Mouse (Mus musculus): ENCODE measurements at regions not wholly inside any gene's neighbourhood (a gene's known extent, or its start where the extent isn't known, plus 50 kb on each side); places are given as distances from the start of the nearest gene placed in this dataset.
A peak's percentile ranks its signal among the peaks of the same experiment; 100 is the strongest.

DNA sequence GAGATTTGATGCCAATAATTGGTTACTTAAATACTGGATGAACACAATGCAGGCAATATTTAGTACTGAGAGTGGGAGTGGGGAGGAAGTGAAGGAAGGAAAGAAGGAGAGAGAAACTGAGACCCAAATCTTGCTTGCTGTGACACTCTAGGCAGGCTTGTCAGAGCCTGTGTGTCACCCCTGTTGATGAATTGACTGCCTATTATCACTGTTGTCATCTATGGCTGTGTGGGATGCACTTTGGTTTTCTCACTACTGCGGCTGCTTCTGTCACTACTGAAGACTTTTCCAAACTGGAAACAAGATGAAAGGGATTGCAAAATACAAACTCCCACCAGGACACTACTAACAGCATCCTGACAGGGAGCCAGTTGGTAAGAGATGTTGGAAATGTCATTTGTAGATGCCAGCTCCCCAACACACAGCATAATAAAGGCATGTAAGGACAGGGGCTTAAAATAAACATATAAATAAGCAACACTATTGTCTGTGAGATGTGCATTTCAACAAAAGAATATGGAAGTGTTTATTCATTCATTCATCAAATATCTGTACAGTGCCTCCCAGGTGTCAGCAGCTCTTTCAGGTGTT is 207.0 kb upstream of the Ufl1 start:
- H3K9ac ChIP-seq (replicated peaks; ENCODE audit: low read depth, low read length): no peak overlapping the region
- H3K9me3 ChIP-seq (ENCODE audit: control insufficient read depth, low read length): no peaks in the 10 kb centered on the region
- H3K4me2 ChIP-seq (ENCODE audit: low read length): no peak overlapping the region
- no peaks in the 10 kb centered on the region for H3K36me3 ChIP-seq (ENCODE audit: control insufficient read depth, insufficient read depth)
- no peaks in the 10 kb centered on the region for H3K27me3 ChIP-seq (replicated peaks; ENCODE audit: control insufficient read depth, insufficient read depth, low read length)
- no peak overlapping the region for H3K27ac ChIP-seq (ENCODE audit: low read length)
- no peak for ATAC-seq
- H3K4me1 ChIP-seq (replicated peaks; ENCODE audit: control insufficient read depth, insufficient read depth, low read length): peaks cover under 1% of the 10 kb centered on the region; the same call in 1 of the 2 replicates
- 79% methylated on average over 1 of the region's 1 CpGs for WGBS
- no peak overlapping the region for H3K4me3 ChIP-seq (replicated peaks; ENCODE audit: low read length)

DNA sequence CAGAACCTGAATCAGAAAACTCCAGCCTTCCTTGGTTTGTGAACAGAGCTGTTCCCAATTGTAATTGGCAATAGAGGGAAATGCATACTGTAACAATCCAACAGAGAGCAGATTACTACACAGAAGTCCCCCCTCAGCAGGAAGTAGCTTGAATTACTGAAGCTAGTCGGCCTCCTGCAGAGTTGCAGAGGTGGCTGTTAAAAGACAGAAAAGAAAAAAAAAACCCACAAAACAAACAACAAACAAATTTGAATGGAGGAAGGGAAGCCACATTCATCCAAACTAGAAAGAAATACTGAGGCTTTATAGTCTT is 202.0 kb upstream of the Ufl1 start:
- H3K27ac ChIP-seq (ENCODE audit: low read length): 0 out of 2 replicates have a peak overlapping the region, but pooled peaks have one; percentile 44
- no peak overlapping the region for H3K4me2 ChIP-seq (ENCODE audit: low read length)
- WGBS: 4% methylated on average over 1 of the region's 1 CpGs
- no peaks in the 10 kb centered on the region for H3K36me3 ChIP-seq (ENCODE audit: control insufficient read depth, insufficient read depth)
- peak; percentile 40 for ATAC-seq
- H3K9me3 ChIP-seq (ENCODE audit: control insufficient read depth, low read length): no peaks in the 10 kb centered on the region
- no peak overlapping the region for H3K9ac ChIP-seq (replicated peaks; ENCODE audit: low read depth, low read length)
- no peak overlapping the region for H3K4me3 ChIP-seq (replicated peaks; ENCODE audit: low read length)
- no peaks in the 10 kb centered on the region for H3K27me3 ChIP-seq (replicated peaks; ENCODE audit: control insufficient read depth, insufficient read depth, low read length)
- H3K4me1 ChIP-seq (replicated peaks; ENCODE audit: control insufficient read depth, insufficient read depth, low read length): peaks cover 6% of the 10 kb centered on the region

DNA sequence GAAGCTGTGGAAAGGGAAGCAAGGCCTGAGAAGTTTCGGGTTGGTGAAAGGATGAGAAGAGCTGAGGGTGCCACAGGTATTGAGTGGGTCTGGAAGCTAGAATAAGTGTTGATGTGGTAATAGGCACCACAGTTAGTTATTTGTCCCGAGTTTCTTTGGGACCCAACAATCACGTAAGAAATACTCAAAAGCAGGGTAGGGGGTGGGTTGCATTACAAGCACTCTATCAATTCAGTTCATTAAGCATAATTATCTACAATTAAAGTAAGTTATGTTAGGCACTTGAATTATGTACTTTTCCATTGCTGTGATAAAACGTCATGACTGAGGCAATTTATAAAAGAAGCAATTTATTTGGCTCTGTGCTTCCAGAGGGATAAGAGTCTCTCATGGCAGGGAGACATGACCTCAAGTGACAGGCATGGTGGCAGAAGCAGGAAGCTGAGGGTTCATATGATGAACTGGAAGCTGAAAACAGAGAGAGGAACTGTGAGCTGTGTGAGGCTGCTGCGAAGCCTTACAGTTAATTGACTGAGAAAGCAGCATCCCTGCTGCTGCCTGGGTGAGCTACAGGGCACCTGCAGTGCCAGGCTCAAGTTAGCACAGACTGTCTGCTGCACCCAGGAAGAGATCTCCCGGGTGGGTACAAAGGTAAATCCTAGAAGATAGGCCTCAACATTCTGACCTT is 201.5 kb upstream of the Ufl1 start:
- H3K9me3 ChIP-seq (ENCODE audit: control insufficient read depth, low read length): no peaks in the 10 kb centered on the region
- H3K4me3 ChIP-seq (replicated peaks; ENCODE audit: low read length): no peak overlapping the region
- peak; percentile 77 for ATAC-seq
- peaks cover 6% of the 10 kb centered on the region for H3K4me1 ChIP-seq (replicated peaks; ENCODE audit: control insufficient read depth, insufficient read depth, low read length)
- no peak overlapping the region for H3K4me2 ChIP-seq (ENCODE audit: low read length)
- peak overlapping the region; percentile 44; the same call in 1 of the 2 replicates for H3K27ac ChIP-seq (ENCODE audit: low read length)
- no peak overlapping the region for H3K9ac ChIP-seq (replicated peaks; ENCODE audit: low read depth, low read length)
- H3K27me3 ChIP-seq (replicated peaks; ENCODE audit: control insufficient read depth, insufficient read depth, low read length): no peaks in the 10 kb centered on the region
- WGBS: 22% methylated on average over 6 of the region's 6 CpGs
- H3K36me3 ChIP-seq (ENCODE audit: control insufficient read depth, insufficient read depth): no peaks in the 10 kb centered on the region

DNA sequence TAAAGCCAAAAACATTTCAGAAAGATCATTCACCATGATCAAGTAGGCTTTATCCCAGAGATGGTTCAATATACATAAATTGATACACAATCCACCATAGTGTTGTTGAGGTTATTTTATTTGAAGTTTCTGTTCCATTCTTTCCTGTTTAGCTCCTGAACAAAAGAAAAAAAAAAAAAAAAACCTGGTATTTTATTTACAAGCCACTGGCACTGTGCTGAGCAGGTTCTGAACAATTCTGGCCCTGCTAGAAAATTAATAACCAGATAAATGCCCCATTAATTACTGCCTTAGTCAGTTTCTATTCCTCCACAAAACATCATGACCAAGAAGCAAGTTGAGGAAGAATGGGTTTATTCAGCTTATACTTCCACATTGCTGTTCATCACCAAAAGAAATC is 191.4 kb upstream of the Ufl1 start:
- ATAC-seq: no peak
- Histone ChIP-seq H3K36me3 (ENCODE audit: control insufficient read depth, insufficient read depth) (no peaks in the 10 kb centered on the region), H3K27ac (ENCODE audit: low read length) (no peak overlapping the region), H3K9me3 (ENCODE audit: control insufficient read depth, low read length) (no peaks in the 10 kb centered on the region), H3K4me2 (ENCODE audit: low read length) (no peak overlapping the region), H3K4me1 (replicated peaks; ENCODE audit: control insufficient read depth, insufficient read depth, low read length) (no peaks in the 10 kb centered on the region), H3K9ac (replicated peaks; ENCODE audit: low read depth, low read length) (no peak overlapping the region), H3K4me3 (replicated peaks; ENCODE audit: low read length) (no peak overlapping the region), H3K27me3 (replicated peaks; ENCODE audit: control insufficient read depth, insufficient read depth, low read length) (no peaks in the 10 kb centered on the region)

DNA sequence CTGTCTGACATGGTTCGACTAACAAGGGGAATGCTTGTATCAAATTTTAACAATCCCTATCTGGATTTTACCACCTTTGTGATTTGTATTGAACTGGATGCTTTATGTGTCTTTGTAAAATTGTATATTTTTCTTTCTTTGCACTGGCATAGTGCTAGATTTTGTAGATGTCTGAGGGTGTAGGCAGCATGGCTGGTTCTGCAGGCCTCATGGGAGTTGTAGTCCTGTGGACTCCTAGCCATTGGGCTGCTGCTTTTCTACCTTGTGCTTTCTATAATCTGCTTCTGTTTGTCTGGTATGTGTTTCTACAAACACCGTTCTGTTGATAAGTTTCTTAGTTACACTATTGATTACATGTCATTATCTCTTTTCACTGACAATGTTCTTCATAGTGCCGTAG is 184.9 kb upstream of the Ufl1 start:
- no peak for ATAC-seq
- 84% methylated on average over 3 of the region's 3 CpGs for WGBS
- no peaks in the 10 kb centered on the region for H3K4me1 ChIP-seq (replicated peaks; ENCODE audit: control insufficient read depth, insufficient read depth, low read length)
- no peak overlapping the region for H3K9ac ChIP-seq (replicated peaks; ENCODE audit: low read depth, low read length)
- H3K36me3 ChIP-seq (ENCODE audit: control insufficient read depth, insufficient read depth): no peaks in the 10 kb centered on the region
- H3K4me2 ChIP-seq (ENCODE audit: low read length): no peak overlapping the region
- no peak overlapping the region for H3K27ac ChIP-seq (ENCODE audit: low read length)
- H3K27me3 ChIP-seq (replicated peaks; ENCODE audit: control insufficient read depth, insufficient read depth, low read length): no peaks in the 10 kb centered on the region
- H3K4me3 ChIP-seq (replicated peaks; ENCODE audit: low read length): no peak overlapping the region
- H3K9me3 ChIP-seq (ENCODE audit: control insufficient read depth, low read length): no peaks in the 10 kb centered on the region

DNA sequence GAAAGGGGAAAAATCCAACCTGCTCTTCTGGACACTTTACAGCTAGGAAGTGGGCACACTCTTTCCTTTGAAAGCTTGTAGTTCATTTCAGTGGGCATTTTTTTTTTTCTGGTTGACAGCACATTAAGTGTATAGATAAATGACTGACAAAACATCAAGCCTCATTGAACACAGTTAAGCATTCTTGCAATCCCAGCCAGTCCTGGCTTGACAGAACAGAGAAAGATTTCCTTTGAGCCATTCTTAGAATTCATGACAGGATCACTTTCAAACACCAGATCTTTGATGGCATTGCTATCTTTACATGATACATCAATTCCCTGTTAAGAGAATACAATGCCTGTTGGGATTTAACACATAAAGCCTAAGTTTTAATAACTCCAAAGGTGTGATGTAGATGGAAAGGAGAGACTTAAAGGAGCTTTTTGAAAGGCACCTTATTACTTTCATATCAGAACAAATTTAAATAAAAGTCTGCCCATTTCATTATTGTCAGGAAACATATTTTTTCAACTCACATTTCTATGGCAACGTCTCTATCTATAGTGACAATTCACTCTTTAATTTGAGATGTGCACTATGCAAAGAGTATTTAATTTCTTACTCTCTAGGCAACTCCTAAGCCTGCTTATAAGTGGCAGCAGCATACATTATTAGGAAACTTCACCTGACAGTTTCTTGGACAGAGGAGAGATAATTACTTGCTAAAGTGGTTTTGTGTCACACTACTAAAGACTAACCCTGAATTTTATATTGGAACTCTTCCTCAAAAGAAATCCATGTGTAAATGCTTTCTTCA is 183.4 kb upstream of the Ufl1 start:
- Histone ChIP-seq H3K27ac (ENCODE audit: low read length) (no peak overlapping the region), H3K27me3 (replicated peaks; ENCODE audit: control insufficient read depth, insufficient read depth, low read length) (no peaks in the 10 kb centered on the region), H3K9ac (replicated peaks; ENCODE audit: low read depth, low read length) (no peak overlapping the region), H3K9me3 (ENCODE audit: control insufficient read depth, low read length) (no peaks in the 10 kb centered on the region), H3K4me3 (replicated peaks; ENCODE audit: low read length) (no peak overlapping the region), H3K4me1 (replicated peaks; ENCODE audit: control insufficient read depth, insufficient read depth, low read length) (no peaks in the 10 kb centered on the region), H3K36me3 (ENCODE audit: control insufficient read depth, insufficient read depth) (no peaks in the 10 kb centered on the region), H3K4me2 (ENCODE audit: low read length) (no peak overlapping the region)
- ATAC-seq: peak; percentile 77
- WGBS: 33% methylated on average over 1 of the region's 1 CpGs

DNA sequence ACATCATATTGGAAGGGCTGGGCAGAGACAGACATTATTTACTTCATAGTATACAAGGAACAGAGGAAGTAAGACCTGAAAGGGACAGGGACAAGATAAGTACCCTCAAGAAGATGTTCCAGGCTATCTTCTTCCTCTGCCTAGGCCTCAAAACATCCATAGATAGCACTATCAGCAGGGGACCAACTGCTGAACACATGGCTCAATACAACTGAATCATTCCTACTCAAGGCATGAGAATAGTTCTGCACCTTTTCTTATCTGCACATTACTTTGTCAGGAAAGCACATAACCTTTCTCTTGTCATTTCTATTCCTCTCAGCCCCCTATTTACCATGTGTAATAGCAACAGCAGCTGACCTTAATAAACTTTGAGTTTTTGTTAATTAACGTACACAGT is 182.4 kb upstream of the Ufl1 start:
- no peaks in the 10 kb centered on the region for H3K4me1 ChIP-seq (replicated peaks; ENCODE audit: control insufficient read depth, insufficient read depth, low read length)
- no peaks in the 10 kb centered on the region for H3K9me3 ChIP-seq (ENCODE audit: control insufficient read depth, low read length)
- no peak for ATAC-seq
- H3K27ac ChIP-seq (ENCODE audit: low read length): no peak overlapping the region
- no peak overlapping the region for H3K4me3 ChIP-seq (replicated peaks; ENCODE audit: low read length)
- WGBS: 76% methylated on average over 1 of the region's 1 CpGs
- H3K9ac ChIP-seq (replicated peaks; ENCODE audit: low read depth, low read length): no peak overlapping the region
- H3K36me3 ChIP-seq (ENCODE audit: control insufficient read depth, insufficient read depth): no peaks in the 10 kb centered on the region
- H3K27me3 ChIP-seq (replicated peaks; ENCODE audit: control insufficient read depth, insufficient read depth, low read length): no peaks in the 10 kb centered on the region
- no peak overlapping the region for H3K4me2 ChIP-seq (ENCODE audit: low read length)

DNA sequence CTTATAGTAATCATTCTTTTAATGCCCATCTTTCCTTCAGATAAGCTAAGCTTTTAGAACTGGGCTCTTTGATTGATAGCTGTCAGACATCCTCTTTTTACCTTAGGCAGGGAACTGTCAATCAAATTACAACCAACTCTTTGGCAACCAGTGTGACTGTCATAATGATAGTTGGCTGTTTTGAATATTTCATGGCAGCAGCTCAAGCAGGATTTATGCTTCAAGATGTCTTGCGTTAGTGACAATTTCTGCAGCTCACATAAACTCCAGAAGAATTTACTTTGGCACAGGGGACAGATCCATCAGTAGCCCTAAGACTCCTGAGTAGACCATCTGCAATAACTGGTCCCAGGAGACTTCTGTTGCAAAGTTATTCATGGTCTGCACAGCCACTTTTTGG is 178.5 kb upstream of the Ufl1 start:
- no peak overlapping the region for H3K4me2 ChIP-seq (ENCODE audit: low read length)
- WGBS: 79% methylated on average over 1 of the region's 1 CpGs
- peak; percentile 52 for ATAC-seq

DNA sequence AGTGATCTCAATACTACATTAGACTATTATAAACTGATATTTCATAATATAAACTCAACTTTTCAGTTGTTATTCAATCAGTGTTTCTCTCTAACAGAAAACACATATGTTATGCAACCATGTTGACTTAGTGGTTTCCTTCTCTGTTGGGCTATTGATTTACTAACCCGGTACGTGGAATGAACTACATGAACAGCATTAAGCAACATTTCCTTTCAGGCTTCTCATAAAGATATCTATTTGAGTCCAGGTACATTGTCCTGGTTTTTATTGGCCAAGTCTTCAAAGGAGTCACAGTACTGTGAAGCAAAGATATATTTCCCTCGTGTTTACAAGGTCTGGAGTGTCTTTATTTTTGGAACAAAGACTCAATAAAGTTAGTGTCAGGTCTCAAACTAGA is 173.1 kb upstream of the Ufl1 start:
- H3K4me3 ChIP-seq (replicated peaks; ENCODE audit: low read length): no peak overlapping the region
- no peaks in the 10 kb centered on the region for H3K9me3 ChIP-seq (ENCODE audit: control insufficient read depth, low read length)
- no peak overlapping the region for H3K9ac ChIP-seq (replicated peaks; ENCODE audit: low read depth, low read length)
- H3K27ac ChIP-seq (ENCODE audit: low read length): no peak overlapping the region
- H3K4me2 ChIP-seq (ENCODE audit: low read length): no peak overlapping the region
- 84% methylated on average over 3 of the region's 3 CpGs for WGBS
- H3K36me3 ChIP-seq (ENCODE audit: control insufficient read depth, insufficient read depth): no peaks in the 10 kb centered on the region
- no peak for ATAC-seq
- H3K27me3 ChIP-seq (replicated peaks; ENCODE audit: control insufficient read depth, insufficient read depth, low read length): no peaks in the 10 kb centered on the region
- no peaks in the 10 kb centered on the region for H3K4me1 ChIP-seq (replicated peaks; ENCODE audit: control insufficient read depth, insufficient read depth, low read length)

More for the DNA sequence above, 178.5 kb upstream of the Ufl1 start:
- H3K4me1 ChIP-seq (replicated peaks; ENCODE audit: control insufficient read depth, insufficient read depth, low read length): no peaks in the 10 kb centered on the region
- H3K27ac ChIP-seq (ENCODE audit: low read length): no peak overlapping the region
- no peak overlapping the region for H3K4me3 ChIP-seq (replicated peaks; ENCODE audit: low read length)
- H3K9ac ChIP-seq (replicated peaks; ENCODE audit: low read depth, low read length): no peak overlapping the region
- H3K9me3 ChIP-seq (ENCODE audit: control insufficient read depth, low read length): no peaks in the 10 kb centered on the region
- no peaks in the 10 kb centered on the region for H3K27me3 ChIP-seq (replicated peaks; ENCODE audit: control insufficient read depth, insufficient read depth, low read length)
- H3K36me3 ChIP-seq (ENCODE audit: control insufficient read depth, insufficient read depth): no peaks in the 10 kb centered on the region

All from forebrain, embryonic 16.5 days (tissue).